Mouse (Mus musculus) frontal cortex, postnatal 25 days (tissue): ENCODE data around the gene Arpc4.

Experiments
- DNase-seq, 2 experiments: peaks; one replicate each; pipeline ENCODE4 v3.0.0; 2022; ENCODE audit warnings: low spot score in 2 of 2

The Arpc4 gene

GRCm38 (mm10) chr6:113364518-113365135 is 13.3 kb upstream of the Arpc4 start:
- no peak for DNase-seq

DNA sequence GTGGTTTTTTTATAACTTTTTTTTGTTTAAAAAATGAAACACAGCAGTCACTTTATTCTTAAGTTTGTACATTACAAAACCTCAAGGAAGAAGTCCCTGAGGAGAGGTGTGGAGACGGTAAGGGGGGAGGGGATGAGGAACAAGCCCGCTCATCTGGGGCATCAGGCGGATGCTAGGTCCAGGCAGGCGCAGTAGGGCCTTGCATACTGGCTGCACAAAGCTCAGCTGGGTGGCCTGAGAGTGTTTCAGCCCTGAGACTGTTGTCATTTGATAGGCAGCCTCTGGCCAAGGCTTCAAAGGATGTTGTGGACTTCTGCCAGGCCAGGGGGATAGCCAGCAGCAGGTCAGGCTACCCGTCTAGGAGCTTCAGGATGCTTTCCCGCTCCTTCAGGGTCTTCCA is 11.3 kb upstream of the Arpc4 start:
- DNase-seq = no peak

DNA sequence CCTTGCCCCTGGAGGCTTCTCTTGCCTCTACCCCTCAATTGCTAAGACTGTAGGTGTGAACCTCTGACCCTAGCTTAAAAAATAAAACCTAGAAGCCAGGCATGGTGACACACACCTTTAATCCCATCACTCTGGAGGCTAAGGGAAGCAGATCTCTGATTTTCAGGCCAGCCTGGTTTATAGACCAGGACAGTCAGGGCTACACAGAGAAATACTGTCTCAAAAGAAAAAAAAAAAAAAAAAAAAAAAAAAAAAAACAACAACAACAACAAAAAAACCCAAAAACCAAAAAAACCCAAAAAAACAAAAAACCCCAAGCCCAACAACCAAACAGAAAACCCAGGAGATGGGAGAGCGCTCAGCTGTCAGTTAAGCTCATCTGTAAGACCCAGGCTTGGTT is 10.3 kb upstream of the Arpc4 start:
- no peak for DNase-seq

DNA sequence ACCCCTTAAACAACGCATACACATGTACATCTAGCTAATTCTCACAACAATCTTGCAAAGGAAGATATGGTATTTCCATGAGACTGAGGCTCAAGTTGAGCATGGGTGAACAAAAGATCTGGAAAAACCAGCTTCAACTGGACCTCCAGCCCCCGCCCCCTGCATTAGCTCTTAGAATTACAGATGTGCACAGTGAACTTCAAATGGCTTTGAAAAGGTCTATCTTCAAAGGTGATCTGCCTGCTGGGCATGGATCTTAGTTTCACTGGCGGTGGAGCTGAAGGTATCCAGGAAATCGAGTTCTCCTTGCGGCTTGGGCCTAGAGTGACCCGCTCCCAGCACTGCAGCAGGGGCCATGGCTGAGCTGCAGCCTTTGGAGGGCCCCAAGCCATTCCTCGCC is 9.8 kb upstream of the Arpc4 start:
- DNase-seq = no peak

DNA sequence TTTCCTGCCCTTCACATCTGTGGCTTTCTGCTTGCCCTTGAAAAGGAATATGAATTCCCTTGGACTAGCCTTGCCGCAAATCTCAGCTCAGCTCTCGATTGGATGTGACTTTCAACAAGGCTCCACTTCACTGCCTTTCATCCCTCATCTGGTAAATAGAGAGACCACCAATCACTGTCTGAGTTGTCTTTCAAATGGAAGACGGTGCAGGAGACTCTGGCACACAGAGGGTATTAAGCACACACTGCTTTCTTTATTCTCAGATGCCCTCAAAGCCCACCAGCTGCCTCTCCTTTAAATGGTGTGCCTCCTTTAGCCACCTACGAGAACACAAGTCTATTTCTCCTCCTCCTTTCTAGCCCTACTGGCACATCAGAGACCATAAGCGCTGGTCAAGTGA is 9.3 kb upstream of the Arpc4 start:
- DNase-seq = no peak

- no peak for DNase-seq
Observed at GRCm38 (mm10) chr6:113370194-113370929, 7.6 kb upstream of the Arpc4 start.

GRCm38 (mm10) chr6:113373491-113373890 is 4.4 kb upstream of the Arpc4 start:
- DNase-seq = no peak

- DNase-seq = no peak
Observed at GRCm38 (mm10) chr6:113377172-113377495, 781 bp upstream of the Arpc4 start.

GRCm38 (mm10) chr6:113379246-113379645 is 1.3 kb downstream of the Arpc4 start:
- no peak for DNase-seq

- DNase-seq = no peak
Observed at GRCm38 (mm10) chr6:113380480-113380879, 2.6 kb downstream of the Arpc4 start.

DNA sequence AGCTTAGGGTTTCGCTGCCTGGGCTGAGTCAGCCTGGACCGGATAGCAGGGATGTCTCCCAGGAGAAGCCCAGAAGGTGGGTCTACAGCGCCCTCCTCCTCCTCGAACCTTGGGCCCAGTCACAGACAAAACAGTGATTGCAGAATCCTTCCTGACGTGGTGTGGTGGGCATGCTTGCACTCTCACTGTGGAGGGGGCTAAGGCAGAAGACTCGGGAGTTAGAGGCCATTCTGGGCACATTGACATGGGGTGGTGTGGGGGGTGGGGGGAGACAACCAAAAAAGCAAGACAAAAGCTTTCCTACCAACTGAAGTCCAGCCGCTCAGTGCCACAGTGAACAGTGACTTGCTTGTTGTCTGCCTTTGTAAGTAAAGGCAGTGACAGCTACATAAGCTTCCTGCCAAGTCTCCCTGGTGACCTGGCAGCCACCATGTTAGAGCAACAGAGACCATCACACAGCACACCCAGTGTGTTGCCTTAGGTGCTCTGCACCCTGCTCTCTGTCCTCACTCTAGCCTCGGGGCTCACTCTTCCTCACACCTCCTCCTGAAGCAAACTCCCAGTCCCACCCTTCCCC is 6.5 kb downstream of the Arpc4 start:
- DNase-seq = no peak

DNA sequence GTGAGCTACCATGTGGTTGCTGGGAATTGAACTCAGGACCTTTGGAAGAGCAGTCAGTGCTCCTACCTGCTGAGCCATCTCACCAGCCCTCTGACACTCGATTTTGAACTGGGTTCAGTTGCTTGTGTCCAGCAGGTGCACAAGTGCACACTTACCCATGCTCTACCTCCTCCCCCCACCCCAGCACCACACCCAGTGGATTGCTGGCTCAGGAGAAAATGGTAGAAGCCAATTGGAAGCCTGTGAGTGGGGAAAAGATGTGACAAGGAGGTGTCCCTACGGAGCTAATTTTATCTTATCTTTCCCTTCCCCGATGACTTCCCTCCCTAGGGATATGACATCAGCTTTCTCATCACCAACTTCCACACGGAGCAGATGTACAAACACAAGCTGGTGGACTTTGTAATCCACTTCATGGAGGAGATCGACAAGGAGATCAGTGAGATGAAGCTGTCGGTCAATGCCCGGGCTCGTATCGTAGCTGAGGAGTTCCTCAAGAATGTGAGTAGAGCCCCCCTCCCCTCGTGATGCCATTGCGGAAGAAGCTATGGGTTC is 7.3 kb downstream of the Arpc4 start:
- DNase-seq = no peak

- DNase-seq = no peak
Observed at GRCm38 (mm10) chr6:113386025-113386424, 8.1 kb downstream of the Arpc4 start.

- no peak for DNase-seq
Observed at GRCm38 (mm10) chr6:113388960-113389359, 11.0 kb downstream of the Arpc4 start, which contains the start of gene Ttll3. Gene Ttll3, plus strand, starts transcription at chr6:113389260.

DNA sequence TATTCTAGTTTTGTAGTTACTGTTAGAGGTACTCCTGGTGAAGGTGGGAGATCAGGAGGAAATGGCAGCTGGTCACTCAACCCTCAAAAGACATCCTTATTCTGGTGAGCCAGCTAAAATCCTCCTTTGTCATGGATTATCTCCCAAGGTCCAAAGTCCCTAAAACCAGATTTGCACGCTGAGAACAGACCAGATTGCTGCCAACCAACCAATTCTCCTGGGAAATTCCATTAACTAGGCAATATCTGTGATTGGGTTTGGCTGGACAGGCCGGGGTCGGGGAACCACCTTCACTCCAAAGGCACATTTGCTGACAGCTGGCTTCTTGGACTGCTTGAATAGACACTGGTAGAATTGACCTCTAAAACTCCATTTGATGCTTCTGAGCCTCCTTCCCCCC is 12.8 kb downstream of the Arpc4 start:
- DNase-seq = no peak

DNA sequence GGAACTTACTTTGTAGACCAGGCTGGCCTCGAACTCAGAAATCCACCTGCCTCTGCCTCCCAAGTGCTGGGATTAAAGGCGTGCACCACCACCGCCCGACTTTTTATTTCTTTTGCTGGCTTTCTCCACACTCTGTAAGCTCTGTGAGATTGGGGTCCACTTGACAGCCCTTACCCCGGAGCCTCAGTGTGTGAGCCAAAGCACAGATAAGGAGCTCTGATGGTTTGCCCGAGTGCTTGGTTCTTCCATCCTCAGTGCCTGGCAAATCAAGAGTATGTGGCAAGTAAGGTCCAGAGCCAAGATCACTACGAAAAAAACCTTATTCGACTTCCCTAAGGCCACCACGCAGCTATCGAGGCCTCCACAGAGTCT is 14.1 kb downstream of the Arpc4 start:
- DNase-seq = no peak

DNA sequence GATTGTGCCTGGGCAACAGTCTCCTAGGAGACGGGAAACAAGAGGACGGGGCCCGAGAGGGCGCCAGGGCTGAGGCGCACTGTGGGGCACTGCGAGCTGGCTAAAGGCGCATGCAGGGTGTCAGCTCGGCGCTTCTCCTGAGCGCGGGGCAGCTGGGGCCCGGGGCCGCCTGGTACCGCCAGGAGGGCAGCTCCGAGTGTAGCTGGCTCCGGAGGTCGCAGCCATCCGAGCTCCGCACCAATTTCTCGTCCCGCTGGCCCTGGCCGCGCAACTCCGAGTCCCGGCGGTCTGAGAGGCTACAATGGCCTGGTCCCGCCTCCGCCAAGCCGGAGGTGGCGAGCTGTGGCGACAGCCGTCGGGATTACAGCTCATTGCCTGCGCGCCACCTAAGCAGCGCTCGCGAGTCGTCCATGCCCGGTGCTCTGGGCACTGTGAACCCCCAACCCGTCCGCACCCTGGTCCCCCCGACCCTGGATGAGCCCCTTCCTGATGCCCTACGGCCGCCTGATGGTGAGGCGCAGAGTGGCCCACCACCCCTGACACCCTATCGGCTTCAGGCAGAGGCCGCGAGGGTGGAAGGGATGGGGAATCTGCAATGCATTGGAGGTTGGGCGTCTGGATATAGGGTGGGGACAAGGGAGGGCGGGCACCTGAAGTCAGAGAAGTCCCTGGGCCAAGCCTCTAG is 14.6 kb downstream of the Arpc4 start:
- peak; percentile 42 to 48 for DNase-seq

- DNase-seq = no peak
Observed at GRCm38 (mm10) chr6:113393951-113394350, 16.0 kb downstream of the Arpc4 start.

DNA sequence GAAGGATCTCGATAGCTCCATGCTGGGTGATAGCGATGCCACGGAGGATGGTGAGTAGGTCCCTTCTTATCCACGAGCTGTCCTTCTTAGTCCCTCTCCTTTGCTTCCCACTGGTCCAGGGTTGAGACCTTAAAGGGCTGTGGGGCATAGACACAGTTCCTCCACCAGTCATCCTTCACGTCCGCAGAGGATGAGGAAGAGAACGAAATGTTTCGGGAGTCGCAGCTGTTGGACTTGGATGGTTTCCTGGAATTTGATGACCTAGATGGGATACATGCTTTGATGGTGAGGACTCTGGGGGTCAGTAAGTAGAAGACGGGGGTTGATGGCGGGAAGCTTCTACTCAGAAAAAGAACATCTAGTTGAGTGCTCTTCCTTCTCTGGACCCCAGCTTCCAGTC is 16.9 kb downstream of the Arpc4 start:
- DNase-seq = no peak

- no peak for DNase-seq
Observed at GRCm38 (mm10) chr6:113395501-113395900, 17.6 kb downstream of the Arpc4 start.

DNA sequence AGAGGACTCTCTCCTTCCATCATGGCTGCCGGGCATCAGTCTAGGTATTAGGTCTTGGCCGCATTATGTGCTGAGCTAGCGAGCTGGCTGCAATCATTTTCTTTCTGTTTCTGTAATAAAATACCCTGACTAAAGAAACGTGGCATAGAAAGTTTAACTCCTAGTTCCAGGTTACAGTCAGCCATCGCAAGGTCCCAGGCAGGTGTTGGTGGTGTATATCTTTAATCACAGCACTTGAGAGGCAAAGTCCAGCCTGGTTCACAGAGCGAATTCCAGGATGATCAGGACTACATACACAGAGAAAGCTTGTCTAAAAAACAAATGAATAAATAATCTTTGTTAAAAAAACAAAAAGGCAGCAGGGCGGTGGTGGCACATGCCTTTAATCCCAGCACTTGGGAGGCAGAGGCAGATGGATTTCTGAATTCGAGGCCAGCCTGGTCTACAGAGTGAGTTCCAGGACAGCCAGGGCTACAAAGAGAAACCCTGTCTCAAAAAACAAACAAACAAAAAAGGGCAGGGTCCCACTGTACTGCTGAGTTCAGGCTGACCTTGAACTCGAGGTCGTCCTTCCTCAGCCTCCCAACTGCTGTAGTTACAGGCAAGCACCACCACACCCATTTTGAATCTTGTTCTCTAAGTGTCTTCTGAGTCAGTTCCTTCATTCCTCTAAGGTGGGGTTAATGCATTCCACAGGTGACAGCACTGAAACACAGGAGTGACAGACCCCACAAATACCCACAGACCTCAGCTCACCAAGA is 18.5 kb downstream of the Arpc4 start:
- DNase-seq = no peak

GRCm38 (mm10) chr6:113402094-113402493 is 24.2 kb downstream of the Arpc4 start:
- no peak for DNase-seq
